Mouse (Mus musculus) embryonic fibroblast, embryonic 13.5 days (primary cell): ENCODE measurements at regions not wholly inside any gene's neighbourhood (a gene's known extent, or its start where the extent isn't known, plus 50 kb on each side); places are given as distances from the start of the nearest gene placed in this dataset.
"Not testable (repeated sequence)": the region's sequence is repeated elsewhere in the genome, so short reads cannot be mapped to it uniquely, and the experiment has no call there.

Experiments used
- CTCF ChIP-seq: IDR thresholded peaks from 2 replicates; pipeline ENCODE4 v1.5.1; 2011; ENCODE audit warnings: mild to moderate bottlenecking, control low read depth, low read length, moderate library complexity, borderline replicate concordance; ENCODE audit not compliant: insufficient read depth
- POLR2A ChIP-seq: IDR thresholded peaks from 2 replicates; pipeline ENCODE4 v1.6.1; 2011; ENCODE audit warnings: low read depth, mild to moderate bottlenecking, control low read depth, low read length, moderate library complexity

DNA sequence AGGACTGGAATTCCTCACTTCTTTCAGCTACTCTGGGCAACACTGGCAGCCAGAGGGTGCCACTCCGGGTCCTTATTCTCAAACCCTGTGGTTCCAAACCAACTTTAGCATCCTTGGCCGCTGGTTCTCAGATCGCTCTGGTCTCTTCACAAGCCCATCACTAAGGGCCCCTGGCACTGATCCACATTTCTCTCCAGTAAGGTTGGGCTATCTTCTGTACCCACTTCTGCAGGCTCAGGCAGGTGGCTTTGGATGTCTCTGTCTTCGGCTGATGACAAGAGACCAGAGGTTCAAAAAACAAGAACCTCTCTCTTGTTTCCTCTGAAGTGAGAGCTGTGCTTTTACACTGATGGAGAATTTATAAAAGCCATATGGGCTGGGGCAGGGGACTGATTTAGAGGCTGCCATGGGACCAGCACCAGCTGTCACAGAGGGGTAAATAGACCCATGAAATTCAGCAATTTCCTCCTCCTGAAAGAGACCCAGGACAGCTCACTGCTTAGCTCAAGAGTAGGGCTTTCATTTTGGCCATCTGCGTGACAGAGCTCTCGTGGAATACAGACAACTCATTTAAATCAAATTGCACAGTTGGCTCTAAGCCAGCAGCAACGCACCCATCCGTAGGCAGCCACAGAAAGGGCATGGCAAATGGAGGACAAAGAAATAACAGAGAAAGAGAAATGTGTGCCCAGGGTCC lies 54.3 kb upstream of the Dynlt1c start:
- not testable (repeated sequence) for TF ChIP-seq POLR2A, CTCF
